Mouse (Mus musculus) limb, embryonic 11.5 days (tissue): Measurements from ENCODE around the gene Arl4c. TPM values are rescaled to one million over a fixed set of nuclear protein-coding genes. Genes with fewer than 3 reads are reported as not detected.

ENCODE experiments used
- ATAC-seq: fragments of 200-750 bp; cut with Nextera tagmentation; 2 replicates; pipeline ENCODE4 v1.8.0; 2017; ENCODE audit warnings: low read depth; ENCODE audit not compliant: insufficient number of reproducible peaks, low FRiP score, low TSS enrichment
- DNase-seq: peaks from one replicate; pipeline ENCODE4 v3.0.0-alpha.2; 2015; ENCODE audit warnings: low spot score
- H3K27ac ChIP-seq: fragments of 300-500 bp; sonication (generic); replicated peaks from 2 replicates; pipeline ENCODE4 v1.5.1; 2014; ENCODE audit warnings: low read depth, mild to moderate bottlenecking, low read length
- H3K27me3 ChIP-seq: fragments of 300-500 bp; sonication (generic); 2 replicates; pipeline ENCODE4 v1.6.1; 2014; ENCODE audit warnings: mild to moderate bottlenecking, low read length, mixed read lengths; ENCODE audit not compliant: control insufficient read depth, insufficient read depth
- H3K36me3 ChIP-seq: fragments of 300-500 bp; sonication (generic); 2 replicates; pipeline ENCODE4 v1.6.1; 2014; ENCODE audit warnings: mild to moderate bottlenecking, low read length, moderate library complexity, mixed read lengths; ENCODE audit not compliant: control insufficient read depth, insufficient read depth
- H3K4me1 ChIP-seq: fragments of 300-500 bp; sonication (generic); 2 replicates; pipeline ENCODE4 v1.6.1; 2014; ENCODE audit warnings: low read length, mixed read lengths; ENCODE audit not compliant: control insufficient read depth, insufficient read depth
- H3K4me2 ChIP-seq: fragments of 300-500 bp; sonication (generic); 2 replicates; pipeline ENCODE4 v1.6.1; 2014; ENCODE audit warnings: low read depth, mild to moderate bottlenecking, moderate library complexity; ENCODE audit not compliant: severe bottlenecking
- H3K4me3 ChIP-seq: fragments of 300-500 bp; sonication (generic); 2 replicates; pipeline ENCODE4 v1.5.1; 2014; ENCODE audit warnings: low read depth, low read length
- H3K9ac ChIP-seq: fragments of 300-500 bp; sonication (generic); 2 replicates; pipeline ENCODE4 v1.6.1; 2014; ENCODE audit warnings: mild to moderate bottlenecking, low read length
- H3K9me3 ChIP-seq: fragments of 300-500 bp; sonication (generic); 2 replicates; pipeline ENCODE4 v1.6.1; 2016; ENCODE audit warnings: low read length; ENCODE audit not compliant: control insufficient read depth
- WGBS: fragments of 180-500 bp; shearing (Covaris S2); extraction: QIAGEN DNeasy Blood & Tissue Kit; methylation state at CpG from one replicate; pipeline ENCODE4 v1.1.7; 2014; 5-methylcytosine and 5-hydroxymethylcytosine counted together
- polyA plus RNA-seq: library from polyadenylated mRNA; unstranded; fragments of >200 nt; fragmentation: Nextera tagmentation; extraction: Ambion mirVana; gene quantifications from 2 replicates; pipeline ENCODE4 v1.2.1, GENCODE M21; 2014

Gene Arl4c
- polyA plus RNA-seq, 1 experiment from 2014 or later: 3.3 TPM

DNA sequence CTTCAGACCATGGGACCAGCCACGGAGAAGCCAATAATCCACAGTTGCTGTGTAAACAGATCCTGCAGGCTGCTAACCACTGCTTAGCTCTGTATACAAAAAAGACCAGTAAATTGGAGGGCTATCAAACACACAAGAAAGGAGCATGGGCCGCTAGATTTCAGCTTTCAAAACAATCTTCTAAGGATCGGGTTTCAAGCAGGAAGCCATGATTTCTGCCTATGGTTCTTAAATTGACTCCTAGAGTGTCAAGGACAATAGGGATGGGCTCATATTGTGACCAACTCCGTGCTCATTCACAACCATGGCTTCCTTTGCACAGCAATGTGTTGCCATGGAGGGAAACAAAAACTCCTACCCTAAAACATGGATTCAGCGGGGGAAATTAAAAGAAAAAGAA lies 3.1 kb downstream of the Arl4c start:
- H3K9ac ChIP-seq: no peak overlapping the region
- H3K4me3 ChIP-seq: no peak overlapping the region
- H3K27ac ChIP-seq: no peak overlapping the region
- H3K4me2 ChIP-seq: peak overlapping the region; percentile 73
- 26% methylated on average over 5 of the region's 5 CpGs for WGBS
- peaks cover 11% of the 10 kb centered on the region for H3K4me1 ChIP-seq
- no peak for ATAC-seq
- DNase-seq: no peak
- H3K27me3 ChIP-seq: no peaks in the 10 kb centered on the region
- no peaks in the 10 kb centered on the region for H3K9me3 ChIP-seq
- H3K36me3 ChIP-seq: no peaks in the 10 kb centered on the region

DNA sequence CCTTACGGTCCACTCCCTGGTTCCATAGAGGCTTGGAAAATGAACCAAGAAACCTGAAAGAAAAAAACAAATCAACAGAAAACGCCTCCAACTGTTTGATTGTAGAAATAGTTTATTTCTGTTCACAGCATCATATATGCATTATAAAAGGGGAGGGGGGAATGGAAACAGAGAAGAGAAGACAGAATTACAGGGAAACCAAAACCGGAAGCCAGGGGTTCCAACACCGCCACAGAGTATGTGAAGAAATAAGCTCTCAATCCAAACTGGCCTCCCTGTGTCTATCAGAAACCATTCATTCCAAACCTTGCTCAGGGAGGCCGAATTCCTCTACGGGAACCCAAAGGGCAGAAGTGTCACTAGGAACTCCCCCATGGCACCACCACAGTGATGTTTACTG lies 3.9 kb downstream of the Arl4c start:
- DNase-seq (no peak), ATAC-seq (no peak)
- WGBS: 92% methylated on average over 6 of the region's 6 CpGs
- H3K4me3 ChIP-seq: no peak overlapping the region
- H3K36me3 ChIP-seq: no peaks in the 10 kb centered on the region
- H3K4me2 ChIP-seq: no peak overlapping the region
- H3K27ac ChIP-seq: no peak overlapping the region
- H3K9ac ChIP-seq: no peak overlapping the region
- no peaks in the 10 kb centered on the region for H3K9me3 ChIP-seq
- H3K4me1 ChIP-seq: peaks cover 11% of the 10 kb centered on the region
- H3K27me3 ChIP-seq: no peaks in the 10 kb centered on the region

DNA sequence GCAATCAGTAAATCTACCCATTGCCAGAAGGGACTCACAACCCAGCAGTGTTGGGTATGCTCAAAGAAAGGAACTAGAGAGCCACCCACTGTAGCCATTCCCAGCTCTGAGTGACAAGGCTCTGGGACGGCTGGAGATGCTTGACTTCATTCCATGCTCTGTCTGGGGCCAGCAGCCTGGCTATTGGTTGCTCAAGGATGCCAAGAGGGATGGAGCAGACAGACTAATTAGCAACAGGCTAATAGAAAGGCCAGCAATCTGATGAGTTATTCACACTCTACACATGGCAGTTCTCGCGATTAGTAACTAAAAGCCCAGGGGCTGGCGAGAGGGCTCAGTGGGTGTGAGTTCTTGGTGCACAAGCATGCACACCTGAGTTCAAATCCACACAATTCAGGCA lies 5.6 kb downstream of the Arl4c start:
- H3K9me3 ChIP-seq: no peaks in the 10 kb centered on the region
- H3K4me2 ChIP-seq: no peak overlapping the region
- ATAC-seq (no peak), DNase-seq (no peak)
- no peaks in the 10 kb centered on the region for H3K36me3 ChIP-seq
- no peak overlapping the region for H3K4me3 ChIP-seq
- H3K4me1 ChIP-seq: peaks cover 7% of the 10 kb centered on the region
- H3K27me3 ChIP-seq: no peaks in the 10 kb centered on the region
- H3K27ac ChIP-seq: no peak overlapping the region
- H3K9ac ChIP-seq: no peak overlapping the region
- 76% methylated on average over 4 of the region's 4 CpGs for WGBS

DNA sequence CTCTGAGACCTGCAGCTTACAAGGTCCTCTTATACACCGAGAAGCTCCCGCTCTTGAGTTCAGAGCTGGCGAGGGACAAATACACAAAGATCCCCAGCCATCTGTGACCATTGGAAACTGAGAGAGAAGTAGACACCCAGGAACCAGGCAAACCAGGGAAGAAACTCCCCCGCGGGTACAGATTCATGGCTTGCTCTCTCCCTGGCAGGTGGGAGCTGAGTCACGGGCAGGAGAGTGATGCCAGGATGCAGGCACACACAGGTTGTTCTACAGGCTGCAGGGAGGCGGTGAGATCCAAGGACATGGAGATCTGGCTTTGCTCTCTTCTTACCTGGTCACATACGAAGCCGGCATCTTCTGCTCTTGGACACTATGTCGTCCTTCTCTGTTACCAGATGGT lies 7.7 kb downstream of the Arl4c start:
- no peak for DNase-seq

DNA sequence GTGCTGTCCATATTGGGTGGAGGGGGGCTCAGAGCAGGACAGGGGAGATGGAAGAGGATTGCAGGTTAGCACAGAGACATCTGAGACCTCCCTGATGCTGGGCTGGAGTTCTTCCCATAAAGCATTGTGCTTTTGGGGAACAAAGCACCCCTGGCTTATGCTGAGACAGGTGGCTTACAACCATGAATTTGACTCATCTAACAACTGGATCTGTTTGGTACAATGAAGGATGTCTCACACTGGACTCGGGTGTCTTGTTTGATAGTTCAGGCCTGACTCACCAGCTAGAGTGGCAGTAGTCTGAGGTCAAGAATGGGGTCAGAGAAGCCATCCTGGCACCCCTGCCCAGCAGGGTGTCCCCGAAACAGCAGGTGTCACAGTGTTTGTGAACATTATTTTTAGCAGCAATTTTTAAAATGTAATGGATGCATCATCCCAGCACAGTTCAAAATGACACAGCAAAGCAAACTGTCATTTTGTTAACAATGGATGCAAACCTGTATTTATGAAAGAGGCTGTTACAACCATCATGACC lies 9.7 kb downstream of the Arl4c start:
- 80% methylated on average over 2 of the region's 2 CpGs for WGBS
- H3K4me3 ChIP-seq: no peak overlapping the region
- no peak for DNase-seq

More for the DNA sequence above, 7.7 kb downstream of the Arl4c start:
- no peak overlapping the region for H3K9ac ChIP-seq
- no peaks in the 10 kb centered on the region for H3K36me3 ChIP-seq
- H3K27me3 ChIP-seq: no peaks in the 10 kb centered on the region
- H3K4me2 ChIP-seq: no peak overlapping the region
- ATAC-seq: no peak
- no peak overlapping the region for H3K4me3 ChIP-seq
- H3K27ac ChIP-seq: no peak overlapping the region
- 94% methylated on average over 10 of the region's 10 CpGs for WGBS
- no peaks in the 10 kb centered on the region for H3K9me3 ChIP-seq
- H3K4me1 ChIP-seq: peaks cover 3% of the 10 kb centered on the region; the same call in 1 of the 2 replicates

DNA sequence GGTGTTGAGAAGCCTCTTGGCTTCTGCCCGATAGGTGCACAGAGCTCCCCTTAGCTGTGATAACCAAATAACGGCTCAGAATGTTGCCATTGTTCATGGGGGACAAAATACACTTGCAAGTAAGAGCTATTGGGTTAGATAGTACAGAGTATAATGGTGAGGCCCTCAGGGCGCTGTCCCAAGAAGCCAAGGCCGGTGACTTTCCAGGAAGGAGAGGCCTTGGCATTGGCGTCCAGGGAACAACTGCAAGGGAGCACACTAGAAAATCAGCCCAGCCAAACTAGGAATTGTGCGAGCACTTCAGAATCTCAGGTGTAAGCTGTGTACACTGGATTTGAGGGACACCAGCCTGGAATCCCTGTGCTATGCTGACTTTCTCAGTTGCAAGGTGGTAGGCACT lies 11.4 kb downstream of the Arl4c start:
- DNase-seq (no peak), ATAC-seq (no peak)
- Histone ChIP-seq H3K4me3 (no peak overlapping the region), H3K27me3 (no peaks in the 10 kb centered on the region), H3K9ac (no peak overlapping the region), H3K9me3 (no peaks in the 10 kb centered on the region), H3K36me3 (no peaks in the 10 kb centered on the region), H3K27ac (no peak overlapping the region), H3K4me1 (no peaks in the 10 kb centered on the region), H3K4me2 (no peak overlapping the region)
- 89% methylated on average over 6 of the region's 6 CpGs for WGBS

More for the DNA sequence above, 9.7 kb downstream of the Arl4c start:
- Histone ChIP-seq H3K27me3 (no peaks in the 10 kb centered on the region), H3K4me2 (no peak overlapping the region), H3K4me1 (no peaks in the 10 kb centered on the region), H3K9me3 (no peaks in the 10 kb centered on the region), H3K36me3 (no peaks in the 10 kb centered on the region), H3K27ac (no peak overlapping the region), H3K9ac (no peak overlapping the region)
- ATAC-seq: no peak

DNA sequence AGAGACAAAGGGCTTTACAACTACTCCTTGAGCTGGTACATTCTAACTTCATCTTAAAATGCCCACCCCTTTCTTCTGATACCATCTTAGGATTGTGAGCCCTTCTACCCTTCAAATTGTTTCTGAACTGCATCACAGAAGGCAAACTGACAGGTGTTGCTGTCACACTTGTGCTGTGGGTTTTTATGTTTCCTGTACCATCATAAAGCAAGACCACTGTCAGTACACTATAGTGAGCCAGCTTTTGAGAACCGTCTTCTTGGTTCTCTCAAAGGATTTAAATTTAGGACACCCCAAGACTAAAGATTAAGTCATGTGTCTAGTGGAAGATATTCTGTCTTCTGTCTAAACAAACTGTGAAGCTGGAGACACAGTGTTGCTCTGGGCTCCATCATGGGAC lies 17.3 kb downstream of the Arl4c start:
- Histone ChIP-seq H3K27me3 (no peaks in the 10 kb centered on the region), H3K4me2 (no peak overlapping the region), H3K4me3 (no peak overlapping the region), H3K9me3 (no peaks in the 10 kb centered on the region), H3K9ac (no peak overlapping the region), H3K27ac (no peak overlapping the region), H3K36me3 (no peaks in the 10 kb centered on the region), H3K4me1 (no peaks in the 10 kb centered on the region)
- DNase-seq: no peak
- no peak for ATAC-seq
- whole genome bisulfite sequencing: 89% methylated on average over 1 of the region's 1 CpGs

DNA sequence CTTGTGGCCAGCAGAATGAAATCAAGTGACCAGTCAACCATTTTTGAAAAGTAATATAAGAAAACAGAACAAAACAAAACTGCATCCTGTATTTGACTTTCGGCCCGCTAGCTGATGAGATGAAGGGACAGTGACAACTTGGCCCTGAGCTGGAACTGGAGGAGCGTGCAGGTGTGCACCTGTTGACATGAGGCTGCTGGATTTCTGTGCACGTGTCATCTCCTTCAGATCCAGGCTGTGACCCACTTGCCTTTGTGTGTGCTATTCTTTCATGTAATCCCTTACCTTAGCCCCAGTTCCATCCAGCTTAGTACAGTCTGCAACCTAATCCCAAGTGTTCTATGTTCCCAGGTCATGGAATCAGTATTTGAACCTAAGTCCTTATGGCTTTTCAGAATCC lies 20.4 kb downstream of the Arl4c start:
- ATAC-seq: no peak
- H3K36me3 ChIP-seq: no peaks in the 10 kb centered on the region
- H3K4me1 ChIP-seq: no peaks in the 10 kb centered on the region
- H3K4me2 ChIP-seq: no peak overlapping the region
- no peaks in the 10 kb centered on the region for H3K9me3 ChIP-seq
- no peaks in the 10 kb centered on the region for H3K27me3 ChIP-seq
- no peak overlapping the region for H3K4me3 ChIP-seq
- no peak for DNase-seq
- no peak overlapping the region for H3K27ac ChIP-seq
- H3K9ac ChIP-seq: no peak overlapping the region
- WGBS: 90% methylated on average over 4 of the region's 4 CpGs

DNA sequence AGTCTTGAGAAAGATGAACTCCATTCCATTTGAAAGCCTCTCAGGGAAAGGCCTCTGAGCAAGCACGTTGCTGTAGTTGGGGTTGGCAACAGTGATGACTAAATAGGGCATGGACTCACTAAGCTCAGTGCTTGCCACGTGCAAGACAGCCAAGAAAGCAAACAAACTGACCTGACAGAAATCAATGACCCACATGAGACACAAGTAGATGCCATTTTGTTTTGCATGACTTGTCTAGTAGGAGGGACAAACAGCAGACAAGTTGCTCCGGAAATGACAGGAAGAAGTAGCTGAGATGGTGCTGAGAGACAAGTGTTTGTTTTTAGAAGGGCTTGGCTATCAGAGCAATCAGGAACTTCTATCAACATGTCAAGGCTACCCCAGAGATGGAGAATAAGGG lies 21.2 kb downstream of the Arl4c start:
- Histone ChIP-seq H3K27ac (no peak overlapping the region), H3K4me3 (no peak overlapping the region), H3K27me3 (no peaks in the 10 kb centered on the region), H3K4me1 (no peaks in the 10 kb centered on the region), H3K36me3 (no peaks in the 10 kb centered on the region), H3K9ac (no peak overlapping the region), H3K9me3 (no peaks in the 10 kb centered on the region), H3K4me2 (no peak overlapping the region)
- 79% methylated on average over 3 of the region's 3 CpGs for WGBS
- DNase-seq: no peak
- no peak for ATAC-seq
